Mouse (Mus musculus): ENCODE results near the gene Ttc39d. TPM values are rescaled to one million over a fixed set of nuclear protein-coding genes. Genes with fewer than 3 reads are reported as not detected.

Ttc39d gene
- not detected for polyA plus RNA-seq (2014; fragmentation: Illumina TruSeq; extraction: RNeasy Lipid Tissue Mini Kit (QIAGEN cat#74804); ENCODE audit: low read depth, low replicate concordance)

GRCm38 (mm10) chr17:80206671-80207581 is at the start of gene Ttc39d, which contains the start of gene Srsf7:
Gene Ttc39d, plus strand, starts transcription at chr17:80207460.
Gene Srsf7, minus strand, starts transcription at chr17:80207307.

GRCm38 (mm10) chr17:80224326-80225116 is 17.3 kb downstream of the Ttc39d start, which contains the start of gene Gemin6:
Gene Gemin6, plus strand, starts transcription at chr17:80224441.

Other genes with a start within 250 kb of the Ttc39d start
- 35.7 TPM for gene Hnrnpll, start 145.1 kb upstream of the Ttc39d start, polyA plus RNA-seq (2014; fragmentation: Illumina TruSeq; extraction: RNeasy Lipid Tissue Mini Kit (QIAGEN cat#74804); ENCODE audit: low read depth, low replicate concordance)
- gene Galm, start 80.0 kb upstream of the Ttc39d start, polyA plus RNA-seq (2014; fragmentation: Illumina TruSeq; extraction: RNeasy Lipid Tissue Mini Kit (QIAGEN cat#74804); ENCODE audit: low read depth, low replicate concordance) = 112 TPM
- gene Srsf7, start 153 bp upstream of the Ttc39d start, polyA plus RNA-seq (2014; fragmentation: Illumina TruSeq; extraction: RNeasy Lipid Tissue Mini Kit (QIAGEN cat#74804); ENCODE audit: low read depth, low replicate concordance) = 65.8 TPM
- 6.8 TPM for gene Gemin6, start 17.0 kb downstream of the Ttc39d start, polyA plus RNA-seq (2014; fragmentation: Illumina TruSeq; extraction: RNeasy Lipid Tissue Mini Kit (QIAGEN cat#74804); ENCODE audit: low read depth, low replicate concordance)
- 10.6 TPM for gene Morn2, start 82.7 kb downstream of the Ttc39d start, polyA plus RNA-seq (2014; fragmentation: Illumina TruSeq; extraction: RNeasy Lipid Tissue Mini Kit (QIAGEN cat#74804); ENCODE audit: low read depth, low replicate concordance)
- gene Dhx57, start 83.0 kb downstream of the Ttc39d start, polyA plus RNA-seq (2014; fragmentation: Illumina TruSeq; extraction: RNeasy Lipid Tissue Mini Kit (QIAGEN cat#74804); ENCODE audit: low read depth, low replicate concordance) = 5.1 TPM
- gene Arhgef33, start 99.9 kb downstream of the Ttc39d start, polyA plus RNA-seq (2014; fragmentation: Illumina TruSeq; extraction: RNeasy Lipid Tissue Mini Kit (QIAGEN cat#74804); ENCODE audit: low read depth, low replicate concordance) = not detected
- not detected for gene Gm10190, start 166.1 kb downstream of the Ttc39d start, polyA plus RNA-seq (2014; fragmentation: Illumina TruSeq; extraction: RNeasy Lipid Tissue Mini Kit (QIAGEN cat#74804); ENCODE audit: low read depth, low replicate concordance)